Mouse (Mus musculus) B cell, adult 62 days (primary cell): Measurements from ENCODE around the gene Olfr65. TPM values are rescaled to one million over a fixed set of nuclear protein-coding genes. Genes with fewer than 3 reads are reported as not detected.

Experiments used
- total RNA-seq: library from RNA; stranded (reverse); gene quantifications from 4 replicates; pipeline ENCODE4 v1.2.4, GENCODE M21; 2023

Olfr65 gene
- not detected in 4 replicates for total RNA-seq

DNA sequence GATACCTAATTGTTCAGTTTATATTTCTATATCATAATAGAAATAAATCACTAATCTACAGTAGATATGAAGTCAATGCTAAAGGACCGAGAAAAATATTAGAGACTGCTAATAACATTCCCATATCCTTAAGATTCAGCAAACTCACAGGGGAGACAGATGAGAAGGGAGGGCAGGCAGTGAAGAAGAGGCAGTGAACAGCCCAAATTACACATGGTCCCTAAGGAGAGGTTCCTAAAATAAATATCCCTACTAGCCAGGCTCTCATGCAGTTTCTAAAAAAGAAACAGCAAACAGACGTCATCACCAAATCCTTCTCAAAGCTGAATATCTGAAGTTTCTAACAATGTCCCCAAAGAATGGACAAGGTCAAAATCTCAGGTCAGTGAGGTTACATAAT, at the start of gene Olfr65:
Olfr65 (plus strand) TSS at position 301 of the 400 bp plus-strand sequence.

DNA sequence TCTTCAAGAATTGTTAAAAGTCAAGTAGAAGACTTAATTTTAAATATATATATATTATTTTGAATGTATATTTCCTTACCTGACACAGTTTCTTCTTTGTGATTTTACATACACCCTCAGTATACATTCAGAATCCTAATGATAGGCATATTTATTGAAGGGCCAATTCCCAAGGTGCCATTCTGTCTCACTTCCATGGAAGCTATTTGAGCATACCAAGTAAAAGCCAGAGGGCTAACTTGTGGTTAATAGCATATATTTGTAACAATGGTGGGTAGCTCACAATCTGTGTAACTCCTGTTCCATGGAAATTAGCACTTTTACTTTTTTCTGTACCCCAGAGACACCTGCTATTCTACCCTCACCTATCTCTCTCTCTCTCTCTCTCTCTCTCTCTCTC, 17.1 kb upstream of the Olfr65 start, which contains the start of gene Olfr66:
Olfr66 (minus strand) TSS at position 101 of the 400 bp plus-strand sequence.

GRCm38 (mm10) chr7:103894385-103894784, 8.9 kb upstream of the Olfr65 start, which contains the start of gene Olfr64:
Gene Olfr64 (minus strand): TSS chr7:103894485.

GRCm38 (mm10) chr7:103928525-103928924, 25.2 kb downstream of the Olfr65 start, which contains the start of gene Olfr631:
Gene Olfr631 (plus strand): TSS chr7:103928825.

GRCm38 (mm10) chr7:103934264-103934663, 31.0 kb downstream of the Olfr65 start, which contains the start of gene Olfr632:
Gene Olfr632 (plus strand): TSS chr7:103934347.

DNA sequence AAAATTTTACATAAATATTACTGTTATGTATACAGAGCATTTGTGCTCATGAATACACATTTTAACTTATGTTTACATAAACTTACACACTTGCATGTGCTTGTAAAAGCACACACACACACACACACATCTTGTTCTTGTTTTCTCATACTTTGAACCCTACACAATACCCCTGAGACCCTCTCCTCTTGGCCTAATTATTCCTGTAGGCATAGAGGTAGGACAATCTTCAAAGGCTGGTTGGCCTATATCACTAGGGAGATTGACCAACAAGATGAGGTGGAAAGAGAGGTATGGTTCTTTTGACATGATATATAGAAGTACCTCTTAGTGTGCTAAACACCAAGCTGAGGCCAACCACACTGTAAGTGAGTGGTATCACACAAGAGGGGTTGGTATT, 40.9 kb downstream of the Olfr65 start, which contains the start of gene Olfr633:
Olfr633 (plus strand) TSS at position 301 of the 400 bp plus-strand sequence.

Other genes starting within 250 kb of the Olfr65 start
- not detected in 4 replicates for gene Olfr623, start 239.8 kb upstream of the Olfr65 start, total RNA-seq
- not detected in 4 replicates for gene Olfr624, start 232.3 kb upstream of the Olfr65 start, total RNA-seq
- gene Olfr625-ps1, start 220.8 kb upstream of the Olfr65 start, total RNA-seq = not detected in 4 replicates
- not detected in 4 replicates for gene Olfr243, start 188.8 kb upstream of the Olfr65 start, total RNA-seq
- gene Olfr628, start 173.1 kb upstream of the Olfr65 start, total RNA-seq = not detected in 4 replicates
- not detected in 4 replicates for gene Olfr629, start 158.5 kb upstream of the Olfr65 start, total RNA-seq
- not detected in 4 replicates for gene Olfr630, start 146.2 kb upstream of the Olfr65 start, total RNA-seq
- not detected in 4 replicates for gene Olfr69, start 131.9 kb upstream of the Olfr65 start, total RNA-seq
- not detected in 4 replicates for gene Olfr68, start 123.8 kb upstream of the Olfr65 start, total RNA-seq
- not detected in 4 replicates for gene Olfr67, start 111.7 kb upstream of the Olfr65 start, total RNA-seq
- gene Hbb-bt, start 89.5 kb upstream of the Olfr65 start, total RNA-seq = 4.4 to 21.0 TPM (median 14.7 TPM) in 4 replicates
- gene Hbb-bs, start 75.4 kb upstream of the Olfr65 start, total RNA-seq = 43.8 to 120 TPM (median 71.7 TPM) in 4 replicates
- gene Hbb-bh2, start 63.0 kb upstream of the Olfr65 start, total RNA-seq = not detected in 4 replicates
- not detected in 4 replicates for gene Hbb-bh1, start 60.3 kb upstream of the Olfr65 start, total RNA-seq
- not detected in 4 replicates for gene Hbb-y, start 50.3 kb upstream of the Olfr65 start, total RNA-seq
- gene Olfr66, start 17.2 kb upstream of the Olfr65 start, total RNA-seq = not detected in 4 replicates
- gene Olfr64, start 9.0 kb upstream of the Olfr65 start, total RNA-seq = not detected in 4 replicates
- gene Olfr631, start 25.3 kb downstream of the Olfr65 start, total RNA-seq = not detected in 4 replicates
- not detected in 4 replicates for gene Olfr632, start 30.9 kb downstream of the Olfr65 start, total RNA-seq
- gene Olfr633, start 41.0 kb downstream of the Olfr65 start, total RNA-seq = not detected in 4 replicates
- gene Olfr635, start 67.7 kb downstream of the Olfr65 start, total RNA-seq = not detected in 4 replicates
- not detected in 4 replicates for gene Olfr638, start 95.3 kb downstream of the Olfr65 start, total RNA-seq
- gene Olfr639, start 113.8 kb downstream of the Olfr65 start, total RNA-seq = 0.28 TPM in 1 of 4 replicates, not detected in the others
- gene Olfr640, start 122.1 kb downstream of the Olfr65 start, total RNA-seq = not detected in 4 replicates
- not detected in 4 replicates for gene Olfr641, start 132.0 kb downstream of the Olfr65 start, total RNA-seq
- gene Olfr642, start 149.2 kb downstream of the Olfr65 start, total RNA-seq = not detected in 4 replicates
- gene 4930516K23Rik, start 158.0 kb downstream of the Olfr65 start, total RNA-seq = not detected in 4 replicates
- not detected in 4 replicates for gene Olfr644, start 168.4 kb downstream of the Olfr65 start, total RNA-seq
- gene Olfr645, start 182.0 kb downstream of the Olfr65 start, total RNA-seq = not detected in 4 replicates
- 0.30 to 0.49 TPM (median 0.42 TPM) in 4 replicates for gene Olfr646, start 201.4 kb downstream of the Olfr65 start, total RNA-seq
- gene Ubqln5, start 226.3 kb downstream of the Olfr65 start, total RNA-seq = not detected in 4 replicates
- gene Olfr643, start 233.9 kb downstream of the Olfr65 start, total RNA-seq = not detected in 4 replicates
- gene Ubqln3, start 239.8 kb downstream of the Olfr65 start, total RNA-seq = not detected in 4 replicates
- not detected in 4 replicates for gene Ubqlnl, start 247.1 kb downstream of the Olfr65 start, total RNA-seq